Mouse (Mus musculus): ENCODE data around the gene Pcyox1.

DNA sequence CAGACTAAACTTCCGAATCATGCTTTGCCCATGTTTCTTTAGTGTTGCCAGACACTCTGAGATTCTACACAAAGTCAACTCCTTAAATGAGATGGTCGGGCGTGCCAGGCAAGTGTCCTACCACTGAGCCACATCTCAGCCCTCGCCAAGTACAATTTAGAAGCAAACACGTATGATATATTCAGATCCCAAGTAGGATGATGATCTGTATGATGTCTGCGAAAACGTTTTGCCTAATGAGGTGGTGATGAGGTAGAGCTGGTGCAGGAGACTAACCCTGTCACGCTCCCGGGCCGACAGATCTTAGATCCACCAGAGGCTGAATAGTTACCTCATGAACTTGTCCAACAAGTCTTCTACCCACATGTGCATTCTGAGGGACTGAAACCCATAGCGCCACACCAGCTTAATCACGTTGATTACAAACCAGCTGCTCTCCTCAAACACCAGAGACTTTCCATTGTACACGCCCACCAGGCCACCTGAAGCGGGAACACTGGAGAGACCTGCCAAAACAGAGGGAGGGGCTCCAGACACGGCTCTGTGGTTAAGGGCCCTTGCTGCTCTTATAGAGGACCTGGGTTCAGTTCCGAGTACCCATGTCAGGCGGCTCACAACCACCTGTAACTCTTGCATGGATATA is 2.8 kb downstream of the Pcyox1 start:
- TF ChIP-seq CTCF (IDR thresholded peaks at IDR 0.05; ENCODE audit: low read depth, low read length) (no peak), TAL1 (conservative IDR thresholded peaks at IDR 0.05; ENCODE audit: low read depth, low read length) (no peak), GATA1 (IDR thresholded peaks at IDR 0.05; ENCODE audit: borderline replicate concordance, low read length) (no peak), POLR2AphosphoS5 (IDR thresholded peaks at IDR 0.05; ENCODE audit: insufficient replicate concordance, low read depth, low read length) (no peak), GATA2 (IDR thresholded peaks at IDR 0.05; ENCODE audit: borderline replicate concordance, low read depth, low read length) (no peak)
